Mouse (Mus musculus): Measurements from ENCODE around the gene Ifit3b.
"Not testable (repeated sequence)": the region's sequence is repeated elsewhere in the genome, so short reads cannot be mapped to it uniquely, and the experiment has no call there.

Ifit3b gene

GRCm38 (mm10) chr19:34607237-34608051 is at the start of gene Ifit3b:
Gene Ifit3b, plus strand, starts transcription at chr19:34607970.
- DNase-seq = not testable (repeated sequence)

GRCm38 (mm10) chr19:34562556-34562955 is 45.2 kb upstream of the Ifit3b start:
- DNase-seq = no peak

DNA sequence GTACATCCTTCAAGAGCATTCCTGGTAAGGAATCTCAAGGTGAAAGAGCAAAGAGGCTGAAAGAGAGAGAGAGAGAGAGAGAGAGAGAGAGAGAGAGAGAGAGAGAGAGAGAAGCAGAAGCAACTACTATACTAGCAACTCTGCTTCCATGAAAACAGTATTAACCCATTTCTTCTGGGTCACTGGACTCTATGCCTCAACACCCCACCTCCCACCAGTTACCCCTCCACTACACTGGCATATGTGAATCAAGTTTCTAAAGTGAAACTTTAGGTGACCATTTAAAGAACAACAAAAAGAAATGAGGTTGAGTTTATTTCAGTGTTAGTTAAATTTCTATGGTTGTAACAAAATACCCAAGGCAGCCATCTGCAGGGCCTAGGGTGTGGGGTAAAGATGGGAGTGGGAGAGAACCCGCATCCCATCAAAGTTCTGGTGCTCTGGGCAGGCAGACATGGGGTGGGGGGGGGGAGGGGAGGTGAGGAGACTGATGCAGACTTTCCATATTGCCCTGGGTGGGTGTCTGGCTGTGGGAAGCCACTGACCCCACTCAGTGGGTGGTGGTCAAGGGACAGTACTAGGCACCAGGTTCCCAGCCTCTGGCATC is 41.5 kb upstream of the Ifit3b start:
- no peak for DNase-seq

- no peak for DNase-seq
These were observed 38.5 kb upstream of the Ifit3b start for GRCm38 (mm10) chr19:34568988-34569895.

GRCm38 (mm10) chr19:34569896-34570476 is 37.8 kb upstream of the Ifit3b start:
- no peak for DNase-seq

GRCm38 (mm10) chr19:34571080-34571479 is 36.7 kb upstream of the Ifit3b start:
- no peak for DNase-seq

- no peak for DNase-seq
These were observed 34.1 kb upstream of the Ifit3b start for GRCm38 (mm10) chr19:34573650-34574049.

DNA sequence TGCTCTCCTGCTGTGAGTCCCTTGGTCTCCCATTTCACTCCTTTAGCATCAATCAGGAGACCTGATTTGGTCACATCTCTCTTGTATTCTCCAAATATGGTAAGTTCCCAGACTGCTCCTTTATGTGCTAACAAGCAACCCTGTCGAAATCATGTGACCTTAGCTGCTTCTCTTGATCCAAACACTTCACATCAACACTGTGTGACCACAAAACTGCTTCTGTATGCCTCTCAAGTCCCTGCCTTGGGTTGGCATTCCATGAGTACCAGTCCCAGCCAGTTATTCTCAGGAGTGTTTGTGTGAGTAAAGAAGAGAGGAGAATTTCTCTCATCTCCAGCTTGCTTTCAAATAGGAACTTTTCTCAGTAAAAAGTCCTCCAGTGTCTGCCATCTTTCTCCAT is 30.6 kb upstream of the Ifit3b start:
- no peak for DNase-seq

GRCm38 (mm10) chr19:34582696-34583095 is 25.1 kb upstream of the Ifit3b start:
- DNase-seq = not testable (repeated sequence)

GRCm38 (mm10) chr19:34583126-34583766 is 24.5 kb upstream of the Ifit3b start, which contains the start of gene Ifit3:
Gene Ifit3, plus strand, starts transcription at chr19:34583531.
- not testable (repeated sequence) for DNase-seq

DNA sequence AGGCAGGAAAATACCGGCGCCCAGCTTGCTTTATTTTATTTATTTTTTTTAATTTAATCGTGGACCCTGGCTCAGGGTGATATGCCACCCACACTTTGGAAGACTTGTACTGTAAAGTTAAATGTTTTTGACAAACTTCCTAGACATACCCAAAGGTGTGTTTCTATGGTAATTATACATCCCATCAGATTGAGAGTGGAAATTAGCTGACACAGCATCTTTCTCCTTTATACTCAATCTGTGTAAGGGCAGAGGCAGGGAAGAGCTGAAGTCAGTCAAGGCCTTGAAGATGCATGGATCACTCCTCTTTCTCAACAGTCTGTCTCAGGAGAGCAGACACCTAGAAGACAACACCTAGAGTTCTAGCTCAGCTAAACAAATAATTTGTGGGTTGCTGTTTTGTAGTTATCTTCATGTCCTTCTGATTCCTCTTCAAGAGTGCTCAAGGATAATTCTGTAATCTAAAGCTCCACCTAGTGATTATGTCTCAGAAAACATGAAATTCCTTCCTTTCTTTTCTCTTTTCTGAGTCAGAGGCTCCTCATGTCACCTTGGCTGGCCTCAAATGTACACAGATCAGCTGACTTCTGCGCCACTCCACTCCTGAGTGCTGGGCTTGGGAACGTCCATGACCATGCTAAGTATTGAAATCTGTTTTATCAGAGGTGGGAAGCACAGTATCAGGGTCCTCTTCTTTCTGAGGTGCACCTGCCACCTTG is 21.9 kb upstream of the Ifit3b start:
- DNase-seq = not testable (repeated sequence)

DNA sequence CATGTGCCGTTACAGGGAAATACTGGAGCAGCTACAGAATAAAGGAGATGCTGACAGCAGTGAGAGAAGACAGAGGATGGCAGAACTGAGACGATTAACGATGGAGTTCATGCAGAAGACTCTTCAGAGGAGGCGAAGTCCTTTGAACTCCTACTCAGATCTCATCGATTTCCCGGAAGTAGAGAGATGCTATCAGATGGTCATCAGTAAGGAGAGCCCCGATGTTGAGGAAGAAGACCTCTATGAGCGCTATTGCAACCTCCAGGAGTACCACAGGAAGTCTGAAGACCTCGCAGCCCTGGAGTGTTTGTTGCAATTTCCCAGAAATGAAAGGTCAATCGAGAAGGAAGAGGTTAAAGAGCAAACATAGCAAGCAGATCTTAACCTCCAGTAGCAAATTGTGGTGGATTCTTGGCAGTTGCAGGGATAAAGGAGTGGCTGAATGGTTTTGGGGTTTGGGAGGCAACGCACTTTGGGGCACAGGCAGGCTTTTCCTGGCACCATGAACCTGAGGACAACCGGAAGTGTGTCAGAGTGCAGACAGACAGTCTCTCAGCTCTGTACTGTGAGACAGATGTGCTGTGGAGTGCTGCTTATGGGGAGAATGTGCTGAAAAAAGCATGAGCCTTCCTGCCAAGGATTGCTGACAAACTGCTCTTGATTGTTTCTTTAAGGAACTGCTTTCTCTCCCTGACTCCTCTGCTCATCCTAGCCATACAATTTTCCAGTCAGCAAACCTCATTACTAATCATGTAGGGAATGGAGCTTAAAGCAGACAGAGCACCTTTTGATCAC is 19.7 kb upstream of the Ifit3b start:
- DNase-seq = peak; percentile 24

GRCm38 (mm10) chr19:34588959-34589358 is 18.8 kb upstream of the Ifit3b start:
- no peak for DNase-seq

GRCm38 (mm10) chr19:34593456-34593855 is 14.3 kb upstream of the Ifit3b start:
- no peak for DNase-seq

- not testable (repeated sequence) for DNase-seq
These were observed 13.2 kb upstream of the Ifit3b start for GRCm38 (mm10) chr19:34594523-34594922.

- DNase-seq = no peak
These were observed 11.0 kb upstream of the Ifit3b start for GRCm38 (mm10) chr19:34596811-34597210.

- no peak for DNase-seq
These were observed 9.4 kb upstream of the Ifit3b start for GRCm38 (mm10) chr19:34598341-34598740.

GRCm38 (mm10) chr19:34599250-34599649 is 8.5 kb upstream of the Ifit3b start:
- not testable (repeated sequence) for DNase-seq

DNA sequence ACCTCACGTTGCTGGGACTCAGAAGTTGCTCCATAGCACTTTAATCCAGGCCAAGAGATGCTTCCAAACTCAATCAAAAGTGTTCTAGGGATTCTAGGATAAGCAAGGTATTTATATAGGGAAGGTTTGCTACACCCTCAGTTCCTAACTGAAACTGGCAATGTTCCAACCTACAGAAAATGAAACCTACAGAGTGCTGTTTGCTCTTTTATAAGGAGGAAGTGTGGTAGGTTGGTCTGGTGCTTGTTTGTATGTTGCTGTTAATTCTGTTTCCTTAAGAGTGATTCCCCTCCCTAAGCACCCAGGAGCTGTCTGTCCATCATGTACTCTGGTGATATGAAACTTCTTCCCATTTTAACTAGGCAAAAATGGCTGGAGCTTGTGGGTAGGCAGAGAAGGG is 5.9 kb upstream of the Ifit3b start, which contains the start of gene Ifit1bl1:
TSS of gene Ifit1bl1 (minus strand) at position 69 of the 400 bp plus-strand sequence.
- DNase-seq = not testable (repeated sequence)

- no peak for DNase-seq
These were observed 2.3 kb upstream of the Ifit3b start for GRCm38 (mm10) chr19:34605472-34605871.

GRCm38 (mm10) chr19:34610118-34610517 is 2.3 kb downstream of the Ifit3b start:
- not testable (repeated sequence) for DNase-seq
